Mouse (Mus musculus) limb, embryonic 12.5 days (tissue): ENCODE data around the gene Ptpa. TPM values are rescaled to one million over a fixed set of nuclear protein-coding genes. Genes with fewer than 3 reads are reported as not detected.

Experiments
- ATAC-seq: fragments of 200-750 bp; cut with Nextera tagmentation; 2 replicates; pipeline ENCODE4 v1.8.0; 2017; ENCODE audit warnings: low read depth, moderate TSS enrichment; ENCODE audit not compliant: insufficient number of reproducible peaks, insufficient read depth, low FRiP score, low TSS enrichment
- H3K27ac ChIP-seq: fragments of 300-500 bp; sonication (generic); 2 replicates; pipeline ENCODE4 v1.5.1; 2016; ENCODE audit warnings: mild to moderate bottlenecking, moderate library complexity
- H3K27me3 ChIP-seq: fragments of 300-500 bp; sonication (generic); 2 replicates; pipeline ENCODE4 v1.6.1; 2016; ENCODE audit warnings: mild to moderate bottlenecking, moderate library complexity
- H3K36me3 ChIP-seq: fragments of 300-500 bp; sonication (generic); 2 replicates; pipeline ENCODE4 v1.6.1; 2016; ENCODE audit warnings: mild to moderate bottlenecking, moderate library complexity
- H3K4me1 ChIP-seq: fragments of 300-500 bp; sonication (generic); replicated peaks from 2 replicates; pipeline ENCODE4 v1.6.1; 2016
- H3K4me2 ChIP-seq: fragments of 300-500 bp; sonication (generic); 2 replicates; pipeline ENCODE4 v1.6.1; 2016; ENCODE audit warnings: mild to moderate bottlenecking, moderate library complexity
- H3K4me3 ChIP-seq: fragments of 300-500 bp; sonication (generic); replicated peaks from 2 replicates; pipeline ENCODE4 v1.5.1; 2016; ENCODE audit warnings: mild to moderate bottlenecking
- H3K9ac ChIP-seq: fragments of 300-500 bp; sonication (generic); replicated peaks from 2 replicates; pipeline ENCODE4 v1.6.1; 2016; ENCODE audit warnings: mild to moderate bottlenecking, moderate library complexity
- H3K9me3 ChIP-seq: fragments of 300-500 bp; sonication (generic); 2 replicates; pipeline ENCODE4 v1.6.1; 2016; ENCODE audit warnings: mild to moderate bottlenecking, moderate library complexity
- WGBS: fragments of 180-500 bp; shearing (Covaris S2); methylation state at CpG from one replicate; pipeline ENCODE4 v1.1.7; 2016; 5-methylcytosine and 5-hydroxymethylcytosine counted together
- polyA plus RNA-seq: library from polyadenylated mRNA; unstranded; fragments of >200 nt; fragmentation: Nextera tagmentation; extraction: Ambion mirVana; gene quantifications from 2 replicates; pipeline ENCODE4 v1.2.1, GENCODE M21; 2016

Ptpa gene
- polyA plus RNA-seq, 1 experiment from 2014 or later: 154 TPM

DNA sequence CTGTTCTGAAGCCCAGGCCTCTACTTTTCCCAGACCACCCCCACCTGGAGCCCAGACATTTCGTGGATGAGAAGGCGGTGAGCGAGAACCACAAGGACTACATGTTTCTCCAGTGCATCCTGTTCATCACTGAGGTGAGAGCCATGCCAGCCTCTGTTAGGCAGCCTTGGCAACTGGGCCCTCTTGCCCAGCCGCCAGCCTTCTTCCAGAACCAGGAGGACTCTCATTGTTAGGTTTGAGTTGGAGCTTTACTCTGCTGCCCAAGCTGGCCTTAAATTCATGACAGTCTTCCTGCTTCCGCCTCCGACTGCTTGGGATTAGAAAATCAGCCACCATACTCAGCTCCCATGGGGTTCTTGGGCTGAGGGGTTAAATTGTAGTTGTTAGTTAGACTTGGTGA is 23.8 kb downstream of the Ptpa start:
- Histone ChIP-seq H3K4me3 (no peak overlapping the region), H3K4me1 (peaks cover 52% of the 10 kb centered on the region), H3K27me3 (no peaks in the 10 kb centered on the region), H3K4me2 (no peak overlapping the region), H3K27ac (peak overlapping the region; percentile 100), H3K9me3 (no peaks in the 10 kb centered on the region), H3K9ac (no peak overlapping the region; the same call in 1 of the 2 replicates), H3K36me3 (peaks cover 76% of the 10 kb centered on the region)
- WGBS: 94% methylated on average over 6 of the region's 6 CpGs
- ATAC-seq: no peak

DNA sequence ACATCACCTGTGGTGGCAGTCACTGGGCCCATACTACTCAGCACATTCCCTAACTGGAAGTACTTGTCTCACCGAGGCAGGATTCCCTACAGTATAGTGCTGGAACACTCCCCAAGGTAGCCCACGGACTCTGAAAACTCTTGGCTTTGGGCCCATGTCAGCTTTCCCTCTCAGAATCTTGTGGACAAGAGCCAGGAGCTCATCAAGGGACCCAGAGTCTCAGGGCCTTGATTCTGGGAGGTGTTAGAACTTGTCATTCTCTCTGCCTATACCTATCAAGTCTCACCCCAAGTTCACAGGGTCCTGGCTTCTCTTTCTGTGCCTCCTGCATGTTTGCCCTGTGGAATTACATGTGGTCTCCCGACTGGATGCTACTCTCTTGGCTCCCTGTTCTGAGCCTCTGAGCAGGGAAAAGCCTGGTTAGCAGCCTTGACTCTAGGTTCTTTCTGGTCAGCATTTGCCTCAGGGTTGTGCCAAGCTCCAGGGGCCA is 24.4 kb downstream of the Ptpa start:
- H3K36me3 ChIP-seq: peaks cover 78% of the 10 kb centered on the region
- ATAC-seq: no peak

DNA sequence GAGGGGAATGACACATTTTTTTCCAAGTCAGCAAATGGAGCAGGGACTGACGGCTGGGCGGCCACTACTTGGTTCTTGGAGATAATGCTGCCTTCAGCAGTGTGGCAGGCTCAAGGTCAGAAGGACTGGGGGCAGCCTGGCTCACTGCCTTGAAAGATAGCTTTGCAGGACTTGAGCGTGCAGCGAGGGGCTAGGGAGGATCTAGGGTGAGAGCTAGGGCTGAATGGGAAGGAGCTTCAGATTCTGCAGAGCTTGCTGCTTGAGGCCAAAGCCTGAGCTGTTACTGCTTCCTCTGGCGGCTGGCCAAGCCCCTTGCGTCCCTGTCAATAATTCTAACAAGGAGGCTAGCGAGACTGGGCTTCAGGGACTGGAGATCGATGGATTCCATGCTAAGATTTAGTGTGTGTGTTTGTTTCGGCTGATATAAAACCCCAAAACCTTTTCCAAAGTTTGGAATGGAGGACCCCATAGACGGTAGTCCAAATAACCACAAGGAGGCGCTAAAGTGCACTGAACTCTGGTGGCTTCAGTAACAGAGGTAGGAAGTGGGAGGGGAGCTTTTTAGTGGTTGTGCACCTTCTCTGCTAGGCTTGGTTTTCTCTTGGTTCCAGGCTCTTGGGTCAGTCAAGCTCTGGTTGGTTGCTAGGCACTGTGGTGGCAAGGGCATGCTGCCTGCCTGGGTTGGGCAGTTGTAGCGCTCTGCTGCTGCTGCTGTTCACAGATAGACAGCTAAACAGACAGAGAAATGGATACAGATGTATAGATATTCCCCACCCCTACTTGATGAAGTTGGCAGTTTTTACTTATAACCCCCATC is 25.1 kb downstream of the Ptpa start:
- peak; percentile 34 for ATAC-seq
- 13% methylated on average over 12 of the region's 12 CpGs for WGBS
- Histone ChIP-seq H3K4me1 (peaks cover 65% of the 10 kb centered on the region), H3K9me3 (no peaks in the 10 kb centered on the region), H3K4me2 (peak overlapping the region; percentile 55), H3K4me3 (peak overlapping the region; percentile 22), H3K27ac (peak overlapping the region; percentile 100), H3K36me3 (peaks cover 79% of the 10 kb centered on the region), H3K27me3 (no peaks in the 10 kb centered on the region), H3K9ac (peak overlapping the region; percentile 52)

More for the DNA sequence above, 24.4 kb downstream of the Ptpa start:
- Histone ChIP-seq H3K4me1 (peaks cover 58% of the 10 kb centered on the region), H3K9me3 (no peaks in the 10 kb centered on the region), H3K9ac (peak overlapping the region; percentile 44), H3K4me2 (peak overlapping the region; percentile 55; the same call in 1 of the 2 replicates), H3K4me3 (no peak overlapping the region), H3K27me3 (no peaks in the 10 kb centered on the region), H3K27ac (peak overlapping the region; percentile 100)
- WGBS: 59% methylated on average over 3 of the region's 3 CpGs

DNA sequence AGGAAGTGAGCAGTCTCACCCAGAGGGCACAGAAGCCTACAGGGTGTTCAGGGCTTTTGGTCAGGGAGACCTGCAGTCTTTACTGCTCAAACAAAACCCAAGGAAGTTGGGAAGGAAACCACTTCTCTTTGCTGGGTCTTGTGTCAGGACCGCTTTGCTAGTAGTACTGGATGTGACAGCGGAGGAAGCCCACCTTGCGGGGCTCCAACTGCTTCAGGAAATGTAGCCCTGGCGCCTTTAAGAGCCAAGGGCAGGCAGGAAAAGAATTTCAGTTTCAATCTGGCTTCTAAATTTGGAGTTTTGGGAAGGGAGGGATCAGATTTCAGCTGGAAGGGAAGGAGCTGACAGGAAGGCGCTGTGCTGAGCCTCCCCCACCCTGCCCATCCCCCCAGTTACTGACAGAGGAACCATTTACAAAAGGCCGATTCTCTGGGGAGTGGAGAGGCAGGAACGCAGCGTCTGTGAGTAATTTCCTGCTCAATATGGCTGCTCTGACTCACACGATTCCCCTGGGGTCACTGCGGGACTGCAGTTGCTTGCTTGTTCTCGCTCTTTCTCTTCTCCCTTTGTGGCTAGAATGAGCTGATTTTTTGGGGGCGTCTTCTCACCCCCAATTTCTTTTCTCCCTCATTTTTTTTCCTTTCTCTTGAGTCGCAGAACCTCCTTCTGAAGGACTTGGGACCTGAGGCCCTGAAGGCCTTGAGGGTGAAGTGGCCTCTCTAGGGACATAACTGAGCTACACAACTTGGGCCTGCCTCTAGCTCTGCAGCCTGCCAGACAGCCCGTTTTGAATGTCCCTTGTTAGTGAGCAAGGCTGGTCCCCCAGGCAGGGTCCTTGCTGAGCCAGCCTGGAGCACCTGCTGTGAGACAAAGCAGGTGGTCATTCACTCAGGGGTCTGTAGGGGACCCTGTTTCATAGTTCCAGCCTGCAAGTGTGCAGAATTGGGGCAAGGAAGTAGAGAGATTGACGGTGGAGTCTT is 26.0 kb downstream of the Ptpa start:
- Histone ChIP-seq H3K4me2 (peak overlapping the region; percentile 55), H3K36me3 (peaks cover 80% of the 10 kb centered on the region), H3K27ac (peak overlapping the region; percentile 100), H3K4me3 (peak overlapping the region; percentile 22), H3K9ac (peak overlapping the region; percentile 52), H3K9me3 (no peaks in the 10 kb centered on the region), H3K4me1 (peaks cover 71% of the 10 kb centered on the region), H3K27me3 (no peaks in the 10 kb centered on the region)
- WGBS: 2% methylated on average over 15 of the region's 15 CpGs
- peak; percentile 89 for ATAC-seq

DNA sequence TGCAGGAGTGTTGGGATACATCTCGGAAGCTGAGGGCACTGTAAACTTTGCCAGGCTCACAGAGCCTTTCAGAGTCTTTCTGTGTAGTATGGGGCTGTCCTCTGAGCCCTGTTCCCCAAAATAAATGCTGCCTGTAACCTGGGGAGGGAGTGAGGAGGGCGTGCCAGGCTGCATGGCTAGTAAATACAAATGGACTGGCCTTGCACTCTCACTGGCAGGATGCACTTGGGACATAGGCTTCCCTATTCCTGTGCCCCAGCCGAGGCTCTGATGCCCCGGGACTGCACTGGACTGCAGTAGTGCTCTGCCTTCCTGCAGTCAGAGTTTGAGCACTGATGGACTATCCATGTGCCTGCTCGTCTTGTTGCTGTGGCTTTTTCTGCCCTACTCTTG is 26.7 kb downstream of the Ptpa start:
- H3K9me3 ChIP-seq: no peaks in the 10 kb centered on the region
- no peaks in the 10 kb centered on the region for H3K27me3 ChIP-seq
- H3K4me3 ChIP-seq: peak overlapping the region; percentile 22
- peak overlapping the region; percentile 100 for H3K27ac ChIP-seq
- 50% methylated on average over 5 of the region's 5 CpGs for WGBS
- peaks cover 71% of the 10 kb centered on the region for H3K4me1 ChIP-seq
- no peak for ATAC-seq
- H3K9ac ChIP-seq: peak overlapping the region; percentile 52
- peak overlapping the region; percentile 55 for H3K4me2 ChIP-seq
- H3K36me3 ChIP-seq: peaks cover 82% of the 10 kb centered on the region

DNA sequence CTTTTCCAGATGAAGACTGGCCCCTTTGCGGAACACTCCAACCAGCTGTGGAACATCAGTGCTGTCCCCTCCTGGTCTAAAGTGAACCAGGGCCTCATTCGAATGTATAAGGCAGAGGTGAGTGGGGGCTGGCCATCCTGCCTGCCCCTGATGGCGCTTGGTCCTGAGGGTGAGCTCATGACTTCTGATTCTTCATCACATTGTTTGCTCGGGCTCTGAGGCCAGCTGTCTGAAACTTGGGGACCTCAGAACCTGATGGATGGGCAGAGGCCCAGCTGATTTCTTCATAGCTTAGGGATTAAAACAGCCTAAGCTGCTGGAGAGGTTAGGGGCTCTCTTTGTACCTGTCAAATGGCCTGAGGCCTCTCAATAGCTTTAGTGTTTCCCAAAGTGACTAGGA is 27.4 kb downstream of the Ptpa start:
- no peak overlapping the region for H3K4me3 ChIP-seq
- H3K9ac ChIP-seq: peak overlapping the region; percentile 52; the same call in 1 of the 2 replicates
- no peaks in the 10 kb centered on the region for H3K27me3 ChIP-seq
- no peaks in the 10 kb centered on the region for H3K9me3 ChIP-seq
- H3K4me2 ChIP-seq: no peak overlapping the region
- peaks cover 71% of the 10 kb centered on the region for H3K4me1 ChIP-seq
- peak overlapping the region; percentile 100 for H3K27ac ChIP-seq
- H3K36me3 ChIP-seq: peaks cover 82% of the 10 kb centered on the region
- ATAC-seq: no peak
- WGBS: 74% methylated on average over 4 of the region's 4 CpGs

DNA sequence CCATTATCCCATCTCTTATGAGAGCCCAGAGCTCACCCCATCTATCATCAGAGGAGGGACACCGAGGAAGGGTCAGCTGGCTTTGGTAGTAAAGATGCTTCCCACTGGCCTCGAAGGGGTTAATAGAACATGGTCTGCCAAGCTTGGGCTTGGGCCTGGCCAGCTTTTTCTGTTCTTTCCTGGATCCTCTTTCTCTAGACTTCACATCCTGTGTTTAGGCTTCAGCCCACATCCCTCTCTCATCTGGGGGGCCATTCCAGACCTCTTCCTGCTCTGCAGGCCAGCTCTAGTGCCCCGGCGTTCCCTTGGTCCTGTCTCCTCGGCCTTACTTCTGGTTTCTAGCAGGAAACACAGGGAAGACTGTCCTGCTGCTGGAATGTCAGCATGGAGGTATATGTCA is 28.2 kb downstream of the Ptpa start:
- Histone ChIP-seq H3K4me1 (peaks cover 71% of the 10 kb centered on the region), H3K27me3 (no peaks in the 10 kb centered on the region), H3K9me3 (no peaks in the 10 kb centered on the region), H3K4me2 (peak overlapping the region; percentile 4; the same call in 1 of the 2 replicates), H3K27ac (peak overlapping the region; percentile 100), H3K4me3 (no peak overlapping the region), H3K9ac (0 out of 2 replicates have a peak overlapping the region, but pooled peaks have one; percentile 27), H3K36me3 (peaks cover 82% of the 10 kb centered on the region)
- no peak for ATAC-seq
- WGBS: 79% methylated on average over 5 of the region's 5 CpGs

DNA sequence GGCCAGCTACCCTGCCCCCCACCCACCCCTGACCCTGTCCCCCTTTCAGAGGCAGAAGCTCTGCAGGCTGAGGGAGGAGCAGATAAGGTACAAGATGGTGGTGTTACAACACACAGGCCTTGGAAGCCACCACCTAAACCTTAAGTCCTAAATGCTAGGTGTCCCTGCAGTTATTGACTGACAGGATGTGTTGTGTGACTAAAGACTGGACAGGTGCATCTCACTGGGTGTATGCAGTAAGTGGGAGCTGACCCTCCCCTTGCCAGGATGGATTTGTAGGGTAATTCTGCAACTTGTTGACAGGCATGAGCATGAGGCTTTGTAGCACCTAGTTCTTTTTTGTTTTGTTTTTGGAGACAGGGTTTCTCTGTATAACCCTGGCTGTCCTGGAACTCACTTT is 28.6 kb downstream of the Ptpa start:
- Histone ChIP-seq H3K9ac (0 out of 2 replicates have a peak overlapping the region, but pooled peaks have one; percentile 27), H3K4me1 (peaks cover 69% of the 10 kb centered on the region), H3K36me3 (peaks cover 82% of the 10 kb centered on the region), H3K4me3 (no peak overlapping the region), H3K9me3 (no peaks in the 10 kb centered on the region; the same call in 1 of the 2 replicates), H3K4me2 (0 out of 2 replicates have a peak overlapping the region, but pooled peaks have one; percentile 4), H3K27me3 (no peaks in the 10 kb centered on the region), H3K27ac (peak overlapping the region; percentile 100)
- no peak for ATAC-seq

DNA sequence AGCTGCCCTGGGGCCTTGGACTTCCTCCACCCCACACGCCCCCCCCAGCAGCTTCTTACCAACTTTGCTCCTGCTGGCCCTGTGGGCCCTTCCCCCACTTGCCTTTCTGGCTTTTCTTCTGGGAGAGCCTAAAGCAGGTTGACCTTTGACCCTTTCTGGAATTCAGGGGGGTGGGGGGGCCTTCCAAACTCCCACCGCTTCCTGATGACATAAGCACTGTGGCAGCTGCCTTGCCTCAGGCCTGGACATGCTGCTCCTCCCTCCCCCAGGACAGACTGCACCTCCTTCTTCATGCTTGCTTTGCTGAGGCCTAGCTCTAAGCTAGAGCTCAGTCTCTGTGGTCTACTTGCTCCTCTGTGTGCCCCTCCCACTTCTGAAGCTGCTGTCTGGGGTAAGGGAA is 29.5 kb downstream of the Ptpa start:
- Histone ChIP-seq H3K9ac (peak overlapping the region; percentile 44), H3K4me3 (no peak overlapping the region), H3K36me3 (peaks cover 82% of the 10 kb centered on the region), H3K4me2 (0 out of 2 replicates have a peak overlapping the region, but pooled peaks have one; percentile 8), H3K4me1 (peaks cover 60% of the 10 kb centered on the region), H3K9me3 (peaks cover 4% of the 10 kb centered on the region), H3K27me3 (no peaks in the 10 kb centered on the region), H3K27ac (peak overlapping the region; percentile 100)
- ATAC-seq: no peak
- WGBS: 34% methylated on average over 2 of the region's 2 CpGs

DNA sequence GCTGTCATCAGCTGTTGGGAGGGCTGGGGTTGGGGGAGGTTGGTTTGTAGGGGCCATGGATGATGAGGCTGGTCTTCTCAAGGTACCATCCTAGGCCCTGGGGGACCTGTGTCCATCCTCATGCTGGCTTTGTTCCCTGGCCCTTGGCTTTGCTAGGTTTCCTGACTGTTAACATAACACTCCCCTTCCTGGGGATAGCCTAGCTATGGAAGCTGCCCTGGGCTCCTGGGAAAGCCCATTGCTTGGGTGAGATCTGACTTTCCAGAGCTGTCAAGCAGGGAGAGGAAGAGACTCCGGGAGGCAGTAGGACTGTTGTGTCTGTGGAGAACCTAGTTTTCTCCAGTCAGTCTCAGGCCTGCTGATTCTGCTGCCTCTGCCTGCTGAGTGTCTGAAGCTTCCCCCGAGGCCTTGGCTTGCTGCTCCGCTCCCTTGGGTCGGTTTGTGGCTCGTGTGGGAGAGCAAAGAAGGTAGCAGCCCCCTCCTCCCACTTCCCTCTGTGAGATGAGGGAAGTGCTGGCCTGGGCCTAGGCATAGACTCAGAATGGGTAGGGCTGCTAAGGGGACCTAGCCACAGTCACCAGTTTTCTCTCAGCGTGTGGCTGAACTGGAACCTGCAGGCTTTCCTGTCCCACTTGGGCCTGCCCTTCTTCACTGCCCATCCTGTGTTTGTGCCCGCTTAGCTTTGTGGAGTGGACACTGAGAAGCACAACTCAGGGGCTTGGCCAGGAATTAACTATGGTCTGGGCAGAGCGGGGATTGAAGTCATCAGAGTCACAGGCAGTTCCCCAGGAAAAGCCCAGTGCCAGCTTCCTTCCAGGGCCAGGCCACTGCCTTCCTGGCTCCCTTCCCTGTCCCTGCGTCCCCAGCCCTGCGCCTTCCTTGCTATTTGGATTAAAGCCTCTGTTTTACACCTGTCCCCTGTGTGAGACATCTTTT is 31.3 kb downstream of the Ptpa start:
- H3K36me3 ChIP-seq: peaks cover 88% of the 10 kb centered on the region
- H3K4me2 ChIP-seq: no peak overlapping the region
- peaks cover 8% of the 10 kb centered on the region for H3K9me3 ChIP-seq
- H3K27me3 ChIP-seq: no peaks in the 10 kb centered on the region
- WGBS: 85% methylated on average over 10 of the region's 10 CpGs
- H3K9ac ChIP-seq: no peak overlapping the region
- peaks cover 50% of the 10 kb centered on the region for H3K4me1 ChIP-seq
- H3K27ac ChIP-seq: peak overlapping the region; percentile 36
- ATAC-seq: no peak
- no peak overlapping the region for H3K4me3 ChIP-seq
